Mouse (Mus musculus) B cell, adult 2 months (primary cell): ENCODE data around the gene Strip2.

Experiments used
- DNase-seq, 2 experiments: peaks; one replicate each; pipeline ENCODE4 v3.0.0; 2022

Strip2 gene

DNA sequence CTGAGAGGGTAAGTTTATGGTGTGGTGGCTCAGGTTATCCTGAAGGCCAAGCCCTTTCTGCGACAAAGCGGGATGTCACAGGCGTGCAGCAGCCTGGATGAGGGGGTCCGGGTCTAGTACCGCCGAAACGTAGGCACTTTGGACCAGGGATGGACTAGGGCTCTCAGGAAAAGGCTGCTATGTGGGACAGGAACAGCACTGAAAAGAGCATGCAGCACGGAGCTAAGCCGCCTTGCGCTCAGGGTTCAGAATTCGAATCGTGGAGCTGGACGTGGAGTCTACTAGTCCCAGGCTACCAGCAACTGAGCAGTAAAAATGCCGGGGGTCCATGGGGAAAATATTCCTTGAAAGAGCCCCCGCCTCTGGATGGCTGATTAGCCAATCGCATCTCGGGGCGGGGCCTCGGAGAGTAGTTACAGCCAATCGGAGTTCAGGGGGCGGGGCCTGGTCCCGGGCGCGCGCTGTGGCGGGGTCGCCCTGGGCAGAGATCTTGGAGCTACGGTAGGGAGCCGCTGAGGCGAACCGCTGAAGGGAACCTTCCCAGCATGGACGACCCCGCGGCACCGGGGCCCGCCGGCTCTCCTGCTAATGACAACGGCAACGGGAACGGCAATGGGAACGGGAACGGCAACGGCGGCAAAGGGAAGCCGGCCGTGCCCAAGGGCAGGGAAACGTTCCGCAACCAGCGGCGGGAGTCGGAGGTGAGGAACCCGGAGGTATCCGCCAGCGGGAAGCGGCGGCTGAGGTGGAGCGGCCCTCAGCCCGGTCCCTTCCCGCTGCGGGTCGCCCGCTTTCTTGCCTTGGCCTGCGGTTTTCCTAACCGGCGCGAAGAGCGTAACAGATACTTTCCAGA lies at the start of gene Strip2:
TSS of gene Strip2 (plus strand) at position 483 of the 853 bp plus-strand sequence.
- peak; percentile 84 for DNase-seq

GRCm38 (mm10) chr6:29868341-29868895 lies 48.4 kb upstream of the Strip2 start:
- no peak for DNase-seq

DNA sequence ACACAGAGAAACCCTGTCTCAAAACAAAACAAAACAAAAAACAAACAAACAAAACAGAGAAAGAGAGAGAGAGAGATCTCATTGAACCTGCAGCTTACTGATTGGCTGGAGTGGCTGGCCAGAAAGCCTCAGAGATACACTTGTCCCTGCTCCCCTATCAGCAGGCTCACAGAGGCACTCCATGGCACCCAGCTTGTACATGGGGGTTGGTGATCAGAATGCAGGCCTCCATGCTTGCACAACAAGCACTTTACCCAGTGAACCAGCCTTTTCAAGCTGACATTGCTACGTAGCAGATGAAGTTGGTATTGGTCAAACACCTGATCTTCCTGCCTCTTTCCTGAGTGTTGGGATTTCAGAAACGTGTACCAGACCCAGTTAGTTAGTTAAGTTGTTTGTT lies 43.2 kb upstream of the Strip2 start:
- DNase-seq, result no peak

DNA sequence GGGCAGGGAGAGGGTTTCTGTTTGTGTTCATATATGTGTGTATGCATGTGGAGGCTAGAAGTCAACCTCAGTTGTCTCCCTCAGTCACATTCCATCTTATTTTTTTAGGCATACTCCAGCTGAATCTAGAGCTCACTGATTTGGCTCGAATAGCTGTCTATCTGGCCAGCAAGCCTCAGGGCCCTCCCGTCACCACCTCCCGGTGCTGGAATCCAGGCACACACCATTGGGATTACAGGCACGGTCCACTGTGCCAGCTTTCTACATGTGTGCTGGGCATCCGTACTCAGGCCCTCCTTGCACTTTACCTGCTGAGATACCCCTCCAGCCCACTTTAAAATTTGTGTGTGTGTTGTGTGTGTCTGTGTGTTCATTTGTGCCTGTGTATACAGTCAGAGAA lies 41.2 kb upstream of the Strip2 start:
- no peak for DNase-seq

- DNase-seq, result no peak
These were observed 40.0 kb upstream of the Strip2 start for GRCm38 (mm10) chr6:29876782-29877181.

GRCm38 (mm10) chr6:29879579-29879978 lies 37.2 kb upstream of the Strip2 start:
- no peak for DNase-seq

DNA sequence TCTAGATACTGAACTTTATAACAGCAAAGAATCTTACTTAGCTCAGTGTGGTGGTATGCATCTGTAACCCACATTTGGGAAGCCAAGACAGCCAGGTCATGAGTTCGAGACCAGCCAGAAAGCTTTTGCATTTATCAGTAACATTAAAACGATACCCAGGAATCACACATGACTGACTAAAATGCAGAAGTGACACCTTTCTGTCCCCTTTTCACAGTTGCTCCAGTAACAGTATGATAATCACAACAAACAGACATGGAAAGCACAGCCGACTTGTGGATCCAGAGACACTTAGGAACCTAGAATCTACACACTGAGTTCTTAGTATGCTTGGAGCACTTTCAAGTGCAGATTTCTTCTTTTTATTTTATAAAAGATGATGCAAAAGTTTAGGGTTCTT lies 36.0 kb upstream of the Strip2 start:
- DNase-seq, result peak; percentile 24 to 32

- DNase-seq, result no peak
These were observed 34.9 kb upstream of the Strip2 start for GRCm38 (mm10) chr6:29881936-29882335.

- DNase-seq, result no peak
These were observed 33.9 kb upstream of the Strip2 start for GRCm38 (mm10) chr6:29882870-29883269.

DNA sequence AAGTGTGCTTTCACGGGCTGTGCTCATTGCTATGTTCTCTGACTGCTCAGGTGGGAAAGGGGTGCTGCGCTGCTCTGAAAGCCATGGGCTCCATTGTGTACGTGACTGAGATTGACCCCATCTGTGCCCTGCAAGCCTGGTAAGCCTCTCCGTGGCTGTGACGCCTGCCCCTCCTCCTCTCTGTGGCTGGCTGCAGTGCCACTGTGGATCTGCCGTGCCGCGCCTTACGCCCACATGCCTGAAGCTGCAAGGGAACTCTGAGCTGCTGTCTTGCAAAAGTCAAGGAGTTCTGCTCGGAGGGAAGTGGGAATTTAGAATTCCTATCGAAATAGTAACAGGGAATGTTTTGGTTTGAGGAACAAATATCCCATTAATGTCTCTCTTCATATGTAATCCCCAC lies 25.7 kb upstream of the Strip2 start:
- no peak for DNase-seq

DNA sequence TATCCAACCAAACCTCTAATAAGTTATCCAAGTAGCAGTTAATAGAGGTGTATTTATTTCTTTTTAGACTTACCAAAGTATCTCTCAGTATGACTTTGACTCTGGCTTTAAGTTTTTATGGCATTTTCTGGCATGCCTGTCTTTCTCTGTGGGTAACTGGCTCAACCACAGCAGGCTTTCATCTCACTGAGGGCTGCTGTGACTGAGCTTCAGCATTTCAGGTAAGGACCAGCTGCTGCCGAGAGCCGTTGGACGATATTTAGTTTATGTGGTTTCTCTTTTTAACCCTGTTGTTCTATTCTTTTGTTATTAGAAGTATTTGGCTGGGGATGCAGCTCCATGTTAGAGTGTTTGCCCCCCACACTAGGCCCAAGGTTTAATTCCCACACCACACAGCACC lies 19.8 kb upstream of the Strip2 start:
- no peak for DNase-seq

DNA sequence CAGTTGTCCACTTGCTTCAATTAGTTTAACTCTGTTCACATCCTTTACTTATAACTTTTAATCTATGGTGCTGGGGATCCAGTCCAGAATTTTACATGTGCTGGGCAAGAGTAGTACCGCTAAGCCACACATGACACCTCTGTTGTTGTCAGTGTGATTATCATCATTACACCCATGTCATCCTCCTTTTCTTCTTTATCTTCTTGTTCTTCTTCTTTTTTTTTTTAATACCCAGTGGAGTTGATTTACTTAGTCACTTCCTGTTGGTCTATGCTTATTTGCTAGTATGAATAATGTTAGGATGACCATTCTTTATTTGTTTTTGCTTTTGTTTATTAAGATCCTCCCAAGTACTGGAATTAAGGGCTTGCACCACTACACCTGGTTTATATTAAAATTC lies 15.4 kb upstream of the Strip2 start:
- no peak for DNase-seq

DNA sequence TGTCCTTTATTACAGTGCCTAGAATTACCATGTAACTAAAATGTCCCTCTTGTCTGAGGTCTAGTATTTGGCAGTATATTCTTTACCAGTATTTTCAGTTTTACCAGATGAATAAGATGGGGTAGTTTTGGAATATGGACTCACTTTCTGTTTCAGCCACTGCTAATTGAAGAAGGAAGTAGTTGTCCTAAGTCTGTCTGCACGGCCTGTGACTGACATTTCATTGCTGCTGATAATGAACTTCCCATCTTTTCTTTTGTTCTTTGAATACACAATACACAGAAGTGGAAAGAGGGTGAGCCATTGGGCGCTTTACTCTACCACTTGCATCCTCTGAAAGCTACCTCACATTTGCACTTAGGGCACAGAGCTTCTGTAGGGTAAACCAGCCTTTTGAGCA lies 14.6 kb upstream of the Strip2 start:
- DNase-seq, result no peak

DNA sequence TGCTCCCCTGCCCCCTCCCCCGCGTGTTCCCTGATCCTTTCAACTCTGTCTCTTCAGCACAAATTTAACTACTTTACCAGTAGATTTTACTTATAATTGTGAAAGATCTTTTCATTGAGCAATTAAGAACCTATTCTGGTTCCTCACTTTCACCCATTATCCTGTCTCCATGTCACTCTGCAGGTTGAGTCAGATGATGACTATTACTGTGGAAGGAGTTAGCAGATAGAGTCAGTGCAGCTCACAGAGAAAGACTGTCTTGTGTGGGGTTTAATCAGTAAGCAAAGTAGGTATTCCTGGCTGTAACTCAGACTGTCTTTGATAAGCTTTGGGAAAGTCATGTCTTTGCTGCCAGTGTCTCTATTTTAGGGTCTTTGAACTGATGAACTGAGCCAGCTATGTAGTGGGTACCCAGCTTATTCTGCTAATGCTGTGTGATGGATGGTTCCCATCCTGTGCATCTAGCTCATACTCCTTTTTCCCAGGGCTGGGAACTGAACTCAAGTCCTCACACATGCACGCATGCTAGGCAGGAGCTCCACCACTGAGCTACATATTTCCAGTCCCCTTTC lies 13.4 kb upstream of the Strip2 start:
- DNase-seq, result no peak

GRCm38 (mm10) chr6:29904281-29904680 lies 12.5 kb upstream of the Strip2 start:
- no peak for DNase-seq

DNA sequence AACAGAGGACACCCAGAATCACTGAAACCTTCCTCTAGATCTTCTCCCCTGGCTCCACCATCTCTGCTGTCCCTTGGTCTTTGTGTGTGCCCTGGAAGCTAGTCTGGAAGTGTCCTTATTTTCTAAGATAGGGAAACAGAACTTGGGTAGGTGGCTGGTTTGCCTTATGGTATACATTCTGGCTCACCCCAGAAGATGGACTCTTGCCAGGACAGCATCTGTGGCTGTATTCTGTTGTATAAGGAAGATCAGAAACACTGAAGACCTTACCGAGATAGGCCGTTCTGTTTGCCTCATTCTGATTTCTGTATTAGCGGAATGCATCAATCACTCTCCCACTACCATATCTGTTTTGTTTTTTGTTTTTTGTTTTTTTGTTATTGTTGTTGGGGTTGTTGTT lies 6.2 kb upstream of the Strip2 start:
- no peak for DNase-seq

DNA sequence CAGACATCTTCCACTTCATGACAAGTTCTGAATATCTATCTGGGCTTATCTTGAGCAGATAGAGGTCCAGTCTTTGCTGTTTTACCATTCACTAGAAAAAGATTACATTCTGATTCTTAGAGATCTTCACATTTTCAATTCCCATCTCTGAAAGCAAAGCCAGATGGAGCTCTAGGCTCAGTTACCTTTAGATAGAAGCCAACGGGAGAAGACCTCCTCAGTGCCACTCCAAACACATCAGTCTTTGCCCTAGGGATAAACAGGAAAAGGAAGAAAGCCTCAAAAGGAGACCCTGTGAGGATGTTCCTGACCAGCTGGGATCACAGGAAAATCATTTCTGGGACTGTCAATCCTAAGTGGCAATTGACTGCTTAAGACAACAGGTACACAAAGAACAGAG lies 3.1 kb upstream of the Strip2 start:
- no peak for DNase-seq

GRCm38 (mm10) chr6:29914136-29914535 lies 2.7 kb upstream of the Strip2 start:
- no peak for DNase-seq

GRCm38 (mm10) chr6:29915836-29916235 lies 976 bp upstream of the Strip2 start:
- no peak for DNase-seq

- no peak for DNase-seq
These were observed 540 bp downstream of the Strip2 start for GRCm38 (mm10) chr6:29917383-29917720.

DNA sequence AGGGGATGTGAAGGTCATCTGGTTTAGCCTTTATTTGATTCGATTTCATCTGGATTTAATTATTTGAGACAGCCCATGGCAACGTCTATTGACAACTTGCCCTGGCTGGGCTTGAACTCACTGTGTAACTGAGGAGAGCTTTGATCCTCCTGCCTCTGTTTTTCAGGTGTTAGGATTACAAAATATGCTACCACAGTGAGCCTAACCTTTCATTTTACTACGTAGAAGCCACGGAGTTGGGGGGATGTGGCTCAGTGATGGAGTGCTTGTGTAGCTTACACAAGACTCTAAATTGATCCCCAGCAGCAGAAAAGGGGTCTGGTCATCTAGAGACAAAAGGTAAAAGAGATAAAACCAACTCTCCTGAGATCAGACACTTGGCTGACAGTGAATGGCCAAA lies 1.1 kb downstream of the Strip2 start:
- peak; percentile 6 to 14 for DNase-seq

GRCm38 (mm10) chr6:29923501-29923900 lies 6.7 kb downstream of the Strip2 start:
- DNase-seq, result no peak

DNA sequence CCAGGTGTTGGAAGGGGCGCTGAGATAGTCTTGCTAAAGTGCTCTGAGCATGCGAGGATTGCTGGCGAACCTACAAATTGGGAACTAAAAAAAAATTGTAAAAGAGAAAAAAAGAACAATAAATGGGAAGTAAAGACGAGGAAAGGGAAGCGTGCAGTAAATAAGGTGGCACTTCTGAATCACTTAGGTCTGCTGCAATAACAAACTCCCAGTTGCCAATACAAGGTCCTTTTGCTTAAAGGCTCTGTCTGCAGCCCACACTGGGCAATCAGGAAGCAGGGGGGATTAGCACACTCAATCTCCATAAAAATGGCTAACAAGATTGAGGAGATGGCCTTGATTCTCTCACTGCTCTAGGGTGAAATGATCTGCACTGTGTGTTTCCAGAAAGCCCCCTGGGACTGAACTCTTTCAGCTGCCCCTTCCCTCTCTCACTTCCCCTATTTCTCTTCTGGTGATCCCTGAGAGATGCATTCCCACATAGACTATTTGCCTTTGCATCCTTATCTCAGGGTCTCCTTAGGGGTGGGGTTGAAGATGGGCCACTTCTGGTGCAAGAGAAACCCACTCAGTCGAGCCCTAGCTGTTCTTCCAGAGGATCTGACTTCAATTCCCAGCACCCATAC lies 8.9 kb downstream of the Strip2 start:
- no peak for DNase-seq

DNA sequence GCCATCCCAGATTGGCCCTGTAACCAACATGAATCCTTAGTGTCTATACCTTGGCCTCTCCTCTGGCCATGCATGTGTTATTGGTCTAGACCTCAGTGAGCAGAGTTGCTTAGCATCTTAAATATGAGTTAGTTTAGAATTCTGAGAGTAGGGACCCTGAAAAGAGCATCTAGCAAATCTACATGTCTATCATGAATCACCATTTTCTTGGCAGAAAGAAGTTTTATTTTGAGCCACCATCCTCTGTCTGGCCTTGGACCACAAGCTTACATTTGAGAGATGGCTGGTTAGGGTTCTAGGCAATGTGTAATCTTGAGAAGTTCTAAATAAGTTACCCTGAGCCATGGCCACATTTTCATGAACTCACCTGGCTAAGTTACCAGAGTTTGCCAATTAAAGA lies 13.3 kb downstream of the Strip2 start:
- no peak for DNase-seq
